Mouse (Mus musculus) liver, adult 2 months (tissue): Measurements from ENCODE around the gene Hectd4. TPM values are rescaled to one million over a fixed set of nuclear protein-coding genes. Genes with fewer than 3 reads are reported as not detected.
"Not testable (repeated sequence)": the region's sequence is repeated elsewhere in the genome, so short reads cannot be mapped to it uniquely, and the experiment has no call there.

Experiments
- DNase-seq: peaks from one replicate; pipeline ENCODE4 v3.0.0-alpha.2; 2011; ENCODE audit warnings: low read depth, low spot score; ENCODE audit errors: extremely low read depth
- H3K27ac ChIP-seq: fragments of 200-500 bp; replicated peaks from 2 replicates; pipeline ENCODE4 v1.5.1; 2012; ENCODE audit warnings: low read depth, mild to moderate bottlenecking, control low read depth, inconsistent platforms, low read length; ENCODE audit not compliant: insufficient read depth
- H3K27me3 ChIP-seq: fragments of 200-500 bp; 2 replicates; pipeline ENCODE4 v1.6.1; 2012; ENCODE audit warnings: mild to moderate bottlenecking, moderate library complexity, low read length, inconsistent platforms; ENCODE audit not compliant: control insufficient read depth, insufficient read depth
- H3K36me3 ChIP-seq: fragments of 200-500 bp; 2 replicates; pipeline ENCODE4 v1.6.1; 2012; ENCODE audit warnings: low read length, inconsistent platforms; ENCODE audit not compliant: control insufficient read depth, insufficient read depth
- H3K4me1 ChIP-seq: fragments of 200-500 bp; 2 replicates; pipeline ENCODE4 v1.6.1; 2011; ENCODE audit warnings: low read length; ENCODE audit not compliant: control insufficient read depth, insufficient read depth
- H3K4me3 ChIP-seq: fragments of 200-500 bp; 2 replicates; pipeline ENCODE4 v1.5.1; 2011; ENCODE audit warnings: low read depth, mild to moderate bottlenecking, control low read depth, low read length, moderate library complexity; ENCODE audit not compliant: insufficient read depth
- H3K79me2 ChIP-seq: fragments of 200-500 bp; 2 replicates; pipeline ENCODE4 v1.6.1; 2012; ENCODE audit warnings: inconsistent platforms, mild to moderate bottlenecking, low read length, moderate library complexity; ENCODE audit not compliant: control insufficient read depth, insufficient read depth
- H3K9ac ChIP-seq: fragments of 200-500 bp; 2 replicates; pipeline ENCODE4 v1.6.1; 2012; ENCODE audit warnings: low read depth, mild to moderate bottlenecking, control low read depth, inconsistent platforms, low read length
- CTCF ChIP-seq: fragments of 200-500 bp; IDR thresholded peaks from 2 replicates; pipeline ENCODE4 v1.5.1; 2011; ENCODE audit warnings: low read depth, low read length, control low read depth
- POLR2A ChIP-seq: fragments of 200-500 bp; IDR thresholded peaks from 2 replicates; pipeline ENCODE4 v1.6.1; 2011; ENCODE audit warnings: low read length, control low read depth; ENCODE audit not compliant: insufficient read depth; ENCODE audit errors: extremely low read depth
- WGBS: fragments of 180-500 bp; shearing (Covaris S2); methylation state at CpG from one replicate; pipeline ENCODE4 v1.1.7; 2018; 5-methylcytosine and 5-hydroxymethylcytosine counted together
- polyA plus RNA-seq: library from polyadenylated mRNA; depleted of rRNA; stranded (reverse); fragments of >200 nt; gene quantifications from 2 replicates; pipeline ENCODE4 v1.2.3, GENCODE M21; 2012
- total RNA-seq: library from RNA; depleted of rRNA; stranded (reverse); fragments of >200 nt; gene quantifications from 2 replicates; pipeline ENCODE4 v1.2.3, GENCODE M21; 2014

Gene Hectd4
- total and polyA plus RNA-seq, 2 experiments: 7.6 to 9.7 TPM

- Histone ChIP-seq H3K4me3 (peak overlapping the region; percentile 87), H3K27ac (peak overlapping the region; percentile 67), H3K4me1 (peaks cover 4% of the 10 kb centered on the region; the same call in 1 of the 2 replicates), H3K27me3 (no peaks in the 10 kb centered on the region), H3K9ac (peak overlapping the region; percentile 89), H3K36me3 (no peaks in the 10 kb centered on the region), H3K79me2 (peaks cover 16% of the 10 kb centered on the region; the same call in 1 of the 2 replicates)
- WGBS: under 1% methylated on average over 37 of the region's 38 CpGs
- TF ChIP-seq POLR2A: no peak
- no peak for TF ChIP-seq CTCF
- DNase-seq: peak; percentile 74
Observed at GRCm38 (mm10) chr5:121220732-121221301, 798 bp downstream of the Hectd4 start.

GRCm38 (mm10) chr5:121221328-121221850 lies 1.4 kb downstream of the Hectd4 start:
- H3K4me1 ChIP-seq: peaks cover 4% of the 10 kb centered on the region; the same call in 1 of the 2 replicates
- peaks cover 20% of the 10 kb centered on the region; the same call in 1 of the 2 replicates for H3K79me2 ChIP-seq
- WGBS: 44% methylated on average over 22 of the region's 23 CpGs
- no peaks in the 10 kb centered on the region for H3K36me3 ChIP-seq
- no peak for DNase-seq
- H3K9ac ChIP-seq: 0 out of 2 replicates have a peak overlapping the region, but pooled peaks have one; percentile 13
- H3K4me3 ChIP-seq: peak overlapping the region; percentile 87; the same call in 1 of the 2 replicates
- no peaks in the 10 kb centered on the region for H3K27me3 ChIP-seq
- TF ChIP-seq POLR2A (no peak), CTCF (no peak)
- no peak overlapping the region for H3K27ac ChIP-seq

GRCm38 (mm10) chr5:121224020-121224419 lies 4.0 kb downstream of the Hectd4 start:
- not testable (repeated sequence) for H3K4me3 ChIP-seq, DNase-seq, H3K4me1 ChIP-seq, H3K36me3 ChIP-seq, H3K27ac ChIP-seq, H3K27me3 ChIP-seq, H3K9ac ChIP-seq
- H3K79me2 ChIP-seq: peaks cover 31% of the 10 kb centered on the region; the same call in 1 of the 2 replicates
- 92% methylated on average over 4 of the region's 4 CpGs for WGBS

- Histone ChIP-seq H3K4me1 (peaks cover 4% of the 10 kb centered on the region; the same call in 1 of the 2 replicates), H3K79me2 (peaks cover 34% of the 10 kb centered on the region; the same call in 1 of the 2 replicates), H3K9ac (no peak overlapping the region), H3K27ac (no peak overlapping the region), H3K36me3 (no peaks in the 10 kb centered on the region), H3K27me3 (no peaks in the 10 kb centered on the region), H3K4me3 (no peak overlapping the region)
- no peak for DNase-seq
- TF ChIP-seq CTCF: no peak
- TF ChIP-seq POLR2A: no peak
- 84% methylated on average over 3 of the region's 3 CpGs for WGBS
Observed at GRCm38 (mm10) chr5:121224856-121225255, 4.8 kb downstream of the Hectd4 start.

- DNase-seq: no peak
- 88% methylated on average over 2 of the region's 2 CpGs for WGBS
- TF ChIP-seq POLR2A: no peak
- Histone ChIP-seq H3K4me3 (no peak overlapping the region), H3K36me3 (no peaks in the 10 kb centered on the region), H3K27ac (no peak overlapping the region), H3K27me3 (no peaks in the 10 kb centered on the region), H3K9ac (no peak overlapping the region), H3K79me2 (peaks cover 40% of the 10 kb centered on the region), H3K4me1 (peaks cover 4% of the 10 kb centered on the region; the same call in 1 of the 2 replicates)
Observed at GRCm38 (mm10) chr5:121225854-121226253, 5.8 kb downstream of the Hectd4 start.

GRCm38 (mm10) chr5:121226406-121226805 lies 6.4 kb downstream of the Hectd4 start:
- TF ChIP-seq CTCF (no peak), POLR2A (no peak)
- no peaks in the 10 kb centered on the region for H3K36me3 ChIP-seq
- WGBS: 87% methylated on average over 3 of the region's 3 CpGs
- peaks cover 2% of the 10 kb centered on the region; the same call in 1 of the 2 replicates for H3K4me1 ChIP-seq
- DNase-seq: no peak
- no peak overlapping the region for H3K4me3 ChIP-seq
- no peak overlapping the region for H3K9ac ChIP-seq
- H3K27me3 ChIP-seq: no peaks in the 10 kb centered on the region
- peaks cover 37% of the 10 kb centered on the region for H3K79me2 ChIP-seq
- no peak overlapping the region for H3K27ac ChIP-seq
